Mouse (Mus musculus) heart, adult 11 months (tissue): Measurements from ENCODE around the gene Glycam1.

Source experiments
- DNase-seq: peaks from one replicate; pipeline ENCODE4 v3.0.0; 2022

Glycam1 gene

DNA sequence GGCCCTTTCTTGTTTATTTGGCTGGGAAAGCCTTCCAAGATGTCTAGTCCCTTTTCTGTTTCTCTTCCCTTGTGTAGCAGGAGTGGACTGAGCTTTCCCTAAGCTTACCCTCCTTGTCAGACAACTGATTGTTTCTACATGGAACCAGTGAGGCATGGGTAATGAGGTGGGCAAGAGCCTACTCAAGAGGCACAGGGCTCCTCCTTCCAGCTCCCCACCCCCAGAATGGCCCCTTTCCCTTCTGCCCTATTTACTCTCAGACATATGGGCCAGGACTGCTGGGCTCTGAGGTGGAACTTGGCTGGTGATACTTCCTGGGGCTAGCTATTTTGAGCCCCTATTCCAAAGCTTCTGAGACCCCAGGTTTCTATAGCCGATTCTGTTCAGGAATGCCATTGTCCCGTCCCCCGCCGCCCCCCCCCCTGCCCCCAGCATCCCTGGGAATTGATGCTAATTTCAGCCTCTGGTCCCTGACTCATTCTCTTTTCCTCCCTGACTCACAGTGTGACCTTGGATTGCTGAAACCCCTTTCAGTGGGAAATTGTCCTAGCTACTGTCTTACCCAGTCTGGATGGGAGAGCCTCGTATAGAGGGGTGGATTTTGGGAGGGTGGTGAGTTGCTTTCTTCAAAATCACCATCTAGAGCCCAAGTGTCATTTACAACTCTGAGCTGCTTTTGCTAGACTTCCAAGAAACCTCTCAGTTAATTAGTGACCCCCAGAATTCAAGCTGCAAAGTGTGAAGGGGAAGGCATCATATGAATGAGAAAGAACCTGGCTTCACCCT lies 46.1 kb downstream of the Glycam1 start:
- no peak for DNase-seq

DNA sequence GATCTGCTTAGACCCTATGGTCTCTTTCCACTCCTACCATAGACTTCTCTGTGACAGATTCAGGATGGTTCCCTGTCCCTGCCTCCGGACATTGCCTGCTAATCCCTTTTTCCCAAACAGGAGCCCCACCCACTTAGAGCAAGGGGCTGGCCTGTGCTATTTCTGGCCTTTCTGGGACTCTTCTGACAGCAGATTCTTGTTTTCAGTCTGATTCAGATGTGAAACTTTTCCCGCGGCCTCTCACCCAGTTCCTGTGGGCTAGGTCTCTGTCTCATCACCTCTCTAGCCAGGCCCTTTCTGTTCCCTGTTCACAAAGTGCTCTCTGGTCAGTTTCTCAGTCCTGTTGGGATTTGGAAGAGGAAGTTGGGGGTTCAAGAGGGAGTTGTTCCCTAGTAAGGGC lies 50.0 kb downstream of the Glycam1 start:
- DNase-seq, result peak; percentile 96

- peak; percentile 99 for DNase-seq
Observed at GRCm38 (mm10) chr15:103514119-103514518, 50.8 kb downstream of the Glycam1 start.

GRCm38 (mm10) chr15:103513621-103514031 lies 51.3 kb downstream of the Glycam1 start:
- no peak for DNase-seq
